Mouse (Mus musculus) heart, embryonic 14.5 days (tissue): ENCODE measurements around the gene Ercc1. TPM values are rescaled to one million over a fixed set of nuclear protein-coding genes. Genes with fewer than 3 reads are reported as not detected.
A peak's percentile ranks its signal among the peaks of the same experiment; 100 is the strongest.

Experiments used
- ATAC-seq: fragments of 200-750 bp; cut with Nextera tagmentation; 2 replicates; pipeline ENCODE4 v1.8.0; 2017; ENCODE audit warnings: low read depth, moderate TSS enrichment; ENCODE audit not compliant: insufficient number of reproducible peaks, insufficient read depth, low FRiP score
- H3K27ac ChIP-seq, 2 experiments: fragments of 200-500 bp in 1 of 2; fragments of 300-500 bp in 1 of 2; sonication (generic) in 1 of 2; replicated peaks in 1 of 2; 2 replicates each; pipeline ENCODE4 v1.5.1; 2012 to 2014; ENCODE audit warnings: low read depth in 2 of 2, low read length in 2 of 2, control low read depth in 1 of 2, mild to moderate bottlenecking in 1 of 2, mixed read lengths in 1 of 2; ENCODE audit not compliant: control insufficient read depth in 1 of 2, insufficient read depth in 1 of 2
- H3K27me3 ChIP-seq: fragments of 300-500 bp; sonication (generic); 2 replicates; pipeline ENCODE4 v1.6.1; 2014; ENCODE audit warnings: mild to moderate bottlenecking, low read length, control low read depth; ENCODE audit not compliant: control insufficient read depth, insufficient read depth
- H3K36me3 ChIP-seq: fragments of 300-500 bp; sonication (generic); 2 replicates; pipeline ENCODE4 v1.6.1; 2014; ENCODE audit warnings: mild to moderate bottlenecking, control low read depth, low read length, mixed read lengths; ENCODE audit not compliant: control insufficient read depth, insufficient read depth
- H3K4me1 ChIP-seq, 2 experiments: fragments of 200-500 bp in 1 of 2; fragments of 300-500 bp in 1 of 2; sonication (generic) in 1 of 2; 2 replicates each; pipeline ENCODE4 v1.6.1; 2012 to 2014; ENCODE audit warnings: low read length in 2 of 2, control low read depth in 1 of 2, mixed read lengths in 1 of 2; ENCODE audit not compliant: control insufficient read depth in 2 of 2, insufficient read depth in 2 of 2
- H3K4me2 ChIP-seq: fragments of 300-500 bp; sonication (generic); 2 replicates; pipeline ENCODE4 v1.6.1; 2014; ENCODE audit warnings: mild to moderate bottlenecking, low read length
- H3K4me3 ChIP-seq, 2 experiments: fragments of 200-500 bp in 1 of 2; fragments of 300-500 bp in 1 of 2; sonication (generic) in 1 of 2; 2 replicates each; pipeline ENCODE4 v1.5.1; 2012 to 2014; ENCODE audit warnings: low read length in 2 of 2, mild to moderate bottlenecking in 2 of 2, control low read depth in 1 of 2, low read depth in 1 of 2, moderate library complexity in 1 of 2; ENCODE audit not compliant: control insufficient read depth in 1 of 2, insufficient read depth in 1 of 2
- H3K9ac ChIP-seq: fragments of 300-500 bp; sonication (generic); 2 replicates; pipeline ENCODE4 v1.6.1; 2014; ENCODE audit warnings: mild to moderate bottlenecking, low read length
- H3K9me3 ChIP-seq: fragments of 300-500 bp; sonication (generic); 2 replicates; pipeline ENCODE4 v1.6.1; 2016; ENCODE audit warnings: low read length, control low read depth; ENCODE audit not compliant: control insufficient read depth
- WGBS: fragments of 180-500 bp; shearing (Covaris S2); extraction: QIAGEN DNeasy Blood & Tissue Kit; methylation state at CpG from one replicate; pipeline ENCODE4 v1.1.7; 2014; 5-methylcytosine and 5-hydroxymethylcytosine counted together
- microRNA counts: library from miRNA; unstranded; fragments of <30 nt; microRNA quantifications from one replicate; lab custom pipeline; 2016
- microRNA-seq: library from miRNA; unstranded; fragments of <30 nt; microRNA quantifications from one replicate; pipeline ENCODE4, GENCODE M21; 2016
- polyA plus RNA-seq: library from polyadenylated mRNA; unstranded; fragments of >200 nt; fragmentation: Nextera tagmentation; extraction: Ambion mirVana; gene quantifications from 2 replicates; pipeline ENCODE4 v1.2.1, GENCODE M21; 2014

Ercc1 gene
- polyA plus RNA-seq, 1 experiment from 2014 or later, result 68.7 TPM

DNA sequence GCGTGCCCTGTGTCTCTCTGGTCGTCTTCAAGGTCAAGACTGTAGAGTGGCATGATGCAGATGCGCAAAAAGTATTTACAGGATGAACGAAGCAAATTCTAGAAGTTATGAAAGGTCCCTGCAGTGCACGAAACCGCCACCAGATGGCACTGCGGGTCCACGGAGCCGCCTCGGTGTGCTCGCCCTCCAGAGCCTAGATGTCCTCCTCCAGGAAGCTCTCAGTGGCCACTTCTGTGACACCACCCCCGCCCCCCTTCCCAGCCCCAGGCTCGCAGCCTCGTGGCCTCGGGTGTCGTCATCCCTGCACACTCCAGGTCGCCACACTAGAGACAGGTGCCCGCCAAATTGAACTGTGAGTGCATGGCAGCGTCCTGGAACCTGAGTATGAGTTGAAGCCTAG lies 60.8 kb downstream of the Ercc1 start:
- Histone ChIP-seq H3K4me2 (peak overlapping the region; percentile 44), H3K9ac (no peak overlapping the region), H3K27me3 (peaks cover 35% of the 10 kb centered on the region), H3K4me1 (peaks cover 10 to 13% of the 10 kb centered on the region in 2 experiments), H3K36me3 (no peaks in the 10 kb centered on the region), H3K9me3 (peaks cover 5% of the 10 kb centered on the region; the same call in 1 of the 2 replicates), H3K4me3 (no peak overlapping the region), H3K27ac (no peak overlapping the region)
- no peak for ATAC-seq
- 4% methylated on average over 19 of the region's 19 CpGs for WGBS

MicroRNA genes within 50 kb of the gene (microRNA counts, 519-probe panel; counts per million panel counts)
- microRNA mmu-miR-343 (lab: Ali Mortazavi, UCI), result 322 counts per million, percentile 70 among the panel's probes with 10 or more counts

Small RNA genes lying within 50 kb of the gene (microRNA-seq; reads per million reads assigned to microRNA genes)
- gene Mir343, result not detected

Other genes with a start within 250 kb of the Ercc1 start
- gene Gm4969, start 226.4 kb upstream of the Ercc1 start, polyA plus RNA-seq, result 1.2 TPM in 2 replicates
- 5.5 and 5.6 TPM in 2 replicates for gene Fbxo46, start 224.9 kb upstream of the Ercc1 start, polyA plus RNA-seq
- 7.0 and 7.8 TPM in 2 replicates for gene Qpctl, start 195.5 kb upstream of the Ercc1 start, polyA plus RNA-seq
- 104 and 111 TPM in 2 replicates for gene Snrpd2, start 195.1 kb upstream of the Ercc1 start, polyA plus RNA-seq
- 51.5 and 52.6 TPM in 2 replicates for gene Gipr, start 178.7 kb upstream of the Ercc1 start, polyA plus RNA-seq
- gene Eml2, start 168.4 kb upstream of the Ercc1 start, polyA plus RNA-seq, result 8.3 and 9.5 TPM in 2 replicates
- gene Gpr4, start 132.2 kb upstream of the Ercc1 start, polyA plus RNA-seq, result 1.6 and 1.9 TPM in 2 replicates
- 36.5 and 38.6 TPM in 2 replicates for gene Opa3, start 116.4 kb upstream of the Ercc1 start, polyA plus RNA-seq
- 66.1 and 68.9 TPM in 2 replicates for gene Vasp, start 73.0 kb upstream of the Ercc1 start, polyA plus RNA-seq
- 0.20 TPM in 1 of 2 replicates, not detected in the other for gene Ppm1n, start 64.7 kb upstream of the Ercc1 start, polyA plus RNA-seq
- gene Rtn2, start 62.2 kb upstream of the Ercc1 start, polyA plus RNA-seq, result 39.2 and 43.6 TPM in 2 replicates
- 0.22 TPM in 1 of 2 replicates, not detected in the other for gene Fosb, start 34.7 kb upstream of the Ercc1 start, polyA plus RNA-seq
- gene Cd3eap, start 14.7 kb downstream of the Ercc1 start, polyA plus RNA-seq, result 12.7 and 15.7 TPM in 2 replicates
- gene Ppp1r13l, start 15.0 kb downstream of the Ercc1 start, polyA plus RNA-seq, result 15.2 and 15.4 TPM in 2 replicates
- 4.8 and 6.6 TPM in 2 replicates for gene Ercc2, start 37.2 kb downstream of the Ercc1 start, polyA plus RNA-seq
- 1.8 and 1.9 TPM in 2 replicates for gene Klc3, start 59.3 kb downstream of the Ercc1 start, polyA plus RNA-seq
- 910 and 1,062 TPM in 2 replicates for gene Ckm, start 60.0 kb downstream of the Ercc1 start, polyA plus RNA-seq
- 9.3 and 10.5 TPM in 2 replicates for gene Mark4, start 114.0 kb downstream of the Ercc1 start, polyA plus RNA-seq
- gene Exoc3l2, start 118.6 kb downstream of the Ercc1 start, polyA plus RNA-seq, result 1.3 and 1.8 TPM in 2 replicates
- 1.4 and 1.7 TPM in 2 replicates for gene Bloc1s3, start 163.6 kb downstream of the Ercc1 start, polyA plus RNA-seq
- gene Trappc6a, start 163.6 kb downstream of the Ercc1 start, polyA plus RNA-seq, result 87.3 and 92.9 TPM in 2 replicates
- not detected in 2 replicates for gene Nkpd1, start 173.1 kb downstream of the Ercc1 start, polyA plus RNA-seq
- 2.9 and 5.3 TPM in 2 replicates for gene Ppp1r37, start 218.3 kb downstream of the Ercc1 start, polyA plus RNA-seq
- gene Zfp296, start 232.5 kb downstream of the Ercc1 start, polyA plus RNA-seq, result 0.13 and 0.38 TPM in 2 replicates
- 140 and 144 TPM in 2 replicates for gene Gemin7, start 232.8 kb downstream of the Ercc1 start, polyA plus RNA-seq